Mouse (Mus musculus) thymus, postnatal 14 days (tissue): ENCODE measurements at regions not wholly inside any gene's neighbourhood (a gene's known extent, or its start where the extent isn't known, plus 50 kb on each side); places are given as distances from the start of the nearest gene placed in this dataset.

ENCODE experiments used
- DNase-seq: peaks from one replicate; pipeline ENCODE4 v3.0.0; 2021

- DNase-seq = no peak
These were observed 594.9 kb upstream of the Fam92a start for GRCm38 (mm10) chr4:12766763-12767162.

DNA sequence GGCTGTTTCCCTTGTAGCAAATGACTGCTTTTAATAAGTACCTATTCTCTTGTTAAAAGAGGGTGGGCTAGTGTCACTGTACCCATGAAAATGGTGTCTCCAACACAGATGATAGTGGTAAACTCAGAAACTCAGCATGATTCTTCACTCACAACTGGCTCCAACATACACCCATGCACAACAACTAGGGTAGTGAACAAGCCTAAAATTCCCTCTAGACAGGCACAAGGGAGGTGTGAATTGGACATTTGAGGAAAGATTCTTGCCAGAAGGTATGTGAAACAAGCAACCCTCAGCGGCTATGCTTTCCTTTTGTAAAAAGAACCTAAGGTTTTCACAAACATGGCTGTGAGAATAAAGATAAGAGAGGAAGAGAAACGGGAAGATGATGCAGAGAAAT, 579.0 kb upstream of the Fam92a start:
- DNase-seq = no peak

DNA sequence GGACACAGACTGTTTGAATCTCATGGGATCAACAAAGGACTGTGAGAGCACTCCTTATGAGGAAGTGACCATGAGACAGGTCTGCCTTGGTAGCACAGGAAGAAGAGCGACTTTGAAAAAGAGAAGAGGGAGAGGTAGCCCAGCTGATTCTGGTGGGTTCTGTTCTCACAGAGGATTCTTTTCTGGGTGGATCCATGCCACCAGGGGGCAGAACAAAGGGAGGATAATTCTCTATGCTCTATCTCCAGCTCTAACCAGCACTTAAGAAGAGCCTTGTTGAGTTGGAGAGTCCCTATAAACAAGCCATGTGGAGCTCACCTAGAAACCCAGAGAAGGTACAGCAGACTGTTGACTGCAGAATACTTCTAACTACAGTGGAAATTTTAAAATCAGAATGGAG, 578.1 kb upstream of the Fam92a start:
- no peak for DNase-seq

DNA sequence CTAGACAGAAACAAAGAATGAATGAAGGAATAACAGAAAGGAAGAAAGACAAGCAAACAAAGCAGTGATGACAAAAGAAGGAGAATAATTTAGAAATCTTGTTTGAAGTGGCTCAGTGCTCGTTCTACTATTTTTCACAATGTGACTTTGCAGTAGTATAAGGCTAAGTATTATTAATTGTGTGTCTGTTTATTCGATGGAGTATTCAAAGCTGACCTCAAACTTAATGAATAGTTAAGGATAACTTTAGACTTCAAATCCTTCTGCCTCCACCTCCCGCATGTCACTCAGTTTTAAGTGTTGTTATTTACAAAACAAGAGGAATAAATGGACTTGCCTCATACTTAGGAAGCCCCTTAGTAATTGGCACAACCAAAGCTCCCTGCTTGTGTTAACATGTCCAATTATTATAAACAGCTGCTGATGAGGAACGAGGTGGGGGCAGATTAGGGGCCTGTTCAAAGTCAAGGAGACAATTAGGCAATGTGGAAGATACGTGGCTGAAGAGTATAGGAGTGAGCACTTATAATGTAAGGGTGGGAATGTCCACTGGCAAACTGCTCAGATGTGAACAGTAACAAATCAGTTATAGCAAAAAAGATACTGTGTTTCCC, 572.0 kb upstream of the Fam92a start:
- DNase-seq = no peak

DNA sequence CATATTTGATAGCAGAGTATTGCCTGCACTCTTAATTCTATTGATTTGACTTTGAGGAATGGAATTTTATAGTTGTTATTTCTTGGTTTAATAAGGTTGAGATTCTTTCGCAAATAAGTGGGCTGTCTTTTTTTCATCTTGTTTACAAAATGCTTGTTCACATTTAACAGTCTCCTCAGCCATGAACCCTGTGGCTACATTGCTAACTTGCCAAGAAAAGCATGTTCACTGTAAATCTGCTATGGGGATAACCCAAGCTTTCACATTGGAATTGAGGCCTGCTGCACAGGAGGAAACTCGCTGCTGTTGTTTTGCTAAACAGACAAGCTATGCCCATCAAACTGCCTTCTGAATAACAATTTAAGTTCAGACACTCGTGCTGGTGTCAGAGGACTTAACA, 564.6 kb upstream of the Fam92a start:
- no peak for DNase-seq

DNA sequence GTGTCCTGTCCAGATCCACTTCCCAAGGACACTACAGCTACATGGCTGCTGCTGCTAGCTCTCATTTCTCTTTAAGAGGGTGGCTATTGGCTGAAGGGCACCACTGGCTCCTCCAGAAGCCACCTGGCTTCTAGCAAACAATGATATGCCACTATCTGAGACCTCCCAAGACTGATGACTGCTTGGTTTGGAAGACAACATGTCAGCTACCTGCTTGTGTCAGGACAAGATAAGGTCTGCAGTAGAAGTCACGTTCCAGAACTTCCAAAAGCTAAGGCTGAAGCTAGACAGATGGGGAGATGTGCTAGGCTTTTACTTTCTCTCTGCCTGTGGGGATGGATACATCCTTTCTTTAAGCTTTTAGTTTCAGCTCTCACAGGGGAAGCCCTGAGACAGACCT, 528.4 kb upstream of the Fam92a start:
- DNase-seq = no peak

- DNase-seq = no peak
These were observed 506.0 kb upstream of the Fam92a start for GRCm38 (mm10) chr4:12677814-12678213.

- no peak for DNase-seq
These were observed 499.6 kb upstream of the Fam92a start for GRCm38 (mm10) chr4:12671399-12671798.

- DNase-seq = no peak
These were observed 491.4 kb upstream of the Fam92a start for GRCm38 (mm10) chr4:12663176-12663575.

DNA sequence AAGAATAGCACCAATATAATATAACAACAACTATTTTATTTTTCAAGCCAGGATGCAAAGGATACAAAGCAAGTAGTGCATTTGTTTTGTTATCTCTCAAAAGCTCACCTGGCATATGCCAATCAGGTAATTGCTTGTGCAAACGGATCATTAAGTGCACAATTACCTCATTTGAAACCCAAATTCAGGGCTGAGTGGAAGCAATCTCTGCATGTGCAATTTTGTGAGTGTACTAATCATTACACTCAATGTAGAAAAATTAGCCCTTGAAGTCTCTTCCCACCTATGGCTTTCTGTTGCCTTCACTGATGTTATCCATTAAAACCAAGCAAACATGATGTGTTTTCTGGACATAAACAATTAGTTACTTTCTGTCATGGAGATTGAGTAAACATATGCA, 490.9 kb upstream of the Fam92a start:
- DNase-seq = no peak

GRCm38 (mm10) chr4:12659084-12659483, 487.3 kb upstream of the Fam92a start:
- DNase-seq = no peak

DNA sequence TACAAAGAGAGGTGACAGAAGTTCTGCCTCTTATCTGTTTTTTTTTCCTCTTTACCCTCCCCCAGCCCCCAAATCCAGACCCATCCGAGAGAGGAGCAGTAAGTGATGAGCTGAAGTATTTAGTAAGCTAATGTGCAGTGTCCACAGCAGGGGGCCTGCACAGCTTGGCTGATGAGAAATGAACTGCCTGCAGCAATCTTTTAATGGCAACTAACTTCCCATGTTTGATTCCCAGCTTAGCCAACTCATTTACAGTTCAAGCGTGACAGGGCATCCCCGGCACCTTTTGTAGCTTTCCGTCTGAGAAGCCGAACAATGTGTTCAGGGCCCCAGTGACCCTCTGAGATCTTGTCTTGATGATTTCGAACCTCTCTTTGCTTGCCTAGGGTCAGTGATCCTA, 486.8 kb upstream of the Fam92a start:
- DNase-seq = no peak

- DNase-seq = no peak
These were observed 486.0 kb upstream of the Fam92a start for GRCm38 (mm10) chr4:12657820-12658219.

- no peak for DNase-seq
These were observed 485.2 kb upstream of the Fam92a start for GRCm38 (mm10) chr4:12656924-12657603.

DNA sequence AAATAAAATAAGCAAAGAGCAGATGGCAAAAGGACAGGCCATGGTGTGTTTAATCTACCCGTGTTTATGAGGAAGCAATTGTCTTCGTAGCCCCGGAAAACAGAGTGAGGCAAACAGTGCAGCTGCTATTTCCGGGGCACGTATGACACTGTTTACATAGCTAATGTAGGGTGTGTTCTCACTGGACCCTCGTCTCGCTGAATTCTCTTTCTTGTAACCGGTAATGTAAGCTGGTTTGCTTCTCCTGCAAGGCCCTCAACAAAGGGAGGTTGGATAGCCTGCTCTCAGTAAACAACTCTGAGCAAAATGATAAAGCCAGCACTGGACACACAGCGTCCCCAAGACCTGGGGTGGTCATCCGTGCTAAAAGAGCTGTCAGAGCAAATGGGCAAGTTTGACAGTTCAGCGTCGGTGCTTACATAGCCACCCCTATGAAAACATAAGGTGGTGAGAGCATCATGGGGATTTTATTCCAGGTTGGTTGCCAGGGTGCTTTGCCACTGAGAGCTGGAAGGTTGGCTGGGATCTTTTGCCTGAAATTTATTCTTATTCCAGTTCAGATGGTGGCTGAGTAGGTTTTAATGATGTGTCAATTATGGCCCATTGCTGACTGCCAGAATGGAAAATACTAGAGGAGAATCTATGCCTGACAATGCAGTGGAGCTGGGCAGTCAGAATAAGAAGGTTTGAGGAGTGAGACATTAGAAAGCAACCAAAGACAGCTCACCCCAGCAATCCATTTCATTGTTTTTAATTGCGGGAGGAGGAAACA, 483.8 kb upstream of the Fam92a start:
- no peak for DNase-seq

GRCm38 (mm10) chr4:12654568-12655456, 483.0 kb upstream of the Fam92a start:
- no peak for DNase-seq

DNA sequence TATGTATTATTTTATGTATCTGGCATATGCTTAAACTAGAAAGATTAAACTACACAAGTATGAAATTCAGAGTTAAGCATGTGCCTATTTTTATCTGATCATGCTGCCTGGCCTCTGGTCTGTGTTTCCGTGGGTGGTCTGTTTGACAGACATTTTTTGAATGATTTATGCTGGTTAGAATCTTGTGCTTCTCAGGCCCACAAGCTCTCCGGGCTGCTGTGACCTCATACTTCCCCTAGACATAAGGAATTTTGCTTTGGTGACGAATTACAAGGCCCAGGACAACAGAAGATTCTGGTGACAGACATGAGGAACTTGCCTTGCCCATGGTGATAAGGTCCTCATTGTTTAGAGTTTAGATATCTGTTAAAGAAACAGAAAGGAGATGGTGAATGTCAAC, 475.9 kb upstream of the Fam92a start:
- no peak for DNase-seq

GRCm38 (mm10) chr4:12642525-12642928, 470.7 kb upstream of the Fam92a start:
- DNase-seq = no peak

DNA sequence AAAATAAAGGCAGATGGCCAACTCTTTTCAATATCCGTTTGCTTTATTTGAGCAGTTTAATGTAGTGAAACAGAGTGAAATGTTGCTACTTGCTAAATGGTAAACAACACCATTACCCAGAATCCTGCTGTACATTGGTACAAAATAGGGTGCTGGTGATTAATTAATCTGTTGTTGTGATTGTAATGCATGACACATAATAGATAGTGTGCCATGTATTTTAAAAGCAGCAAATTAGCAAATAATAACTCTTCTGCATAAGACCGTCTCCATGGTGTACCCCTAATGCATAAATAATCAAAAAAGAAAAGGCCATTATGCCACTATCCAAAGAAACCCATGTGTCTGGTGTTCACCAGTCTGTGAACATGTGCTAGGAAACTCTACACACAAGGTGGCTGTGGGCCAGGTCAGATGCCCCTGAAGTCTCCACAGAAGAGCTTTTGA, 457.6 kb upstream of the Fam92a start:
- DNase-seq = no peak

GRCm38 (mm10) chr4:12628702-12629374, 457.0 kb upstream of the Fam92a start:
- no peak for DNase-seq

DNA sequence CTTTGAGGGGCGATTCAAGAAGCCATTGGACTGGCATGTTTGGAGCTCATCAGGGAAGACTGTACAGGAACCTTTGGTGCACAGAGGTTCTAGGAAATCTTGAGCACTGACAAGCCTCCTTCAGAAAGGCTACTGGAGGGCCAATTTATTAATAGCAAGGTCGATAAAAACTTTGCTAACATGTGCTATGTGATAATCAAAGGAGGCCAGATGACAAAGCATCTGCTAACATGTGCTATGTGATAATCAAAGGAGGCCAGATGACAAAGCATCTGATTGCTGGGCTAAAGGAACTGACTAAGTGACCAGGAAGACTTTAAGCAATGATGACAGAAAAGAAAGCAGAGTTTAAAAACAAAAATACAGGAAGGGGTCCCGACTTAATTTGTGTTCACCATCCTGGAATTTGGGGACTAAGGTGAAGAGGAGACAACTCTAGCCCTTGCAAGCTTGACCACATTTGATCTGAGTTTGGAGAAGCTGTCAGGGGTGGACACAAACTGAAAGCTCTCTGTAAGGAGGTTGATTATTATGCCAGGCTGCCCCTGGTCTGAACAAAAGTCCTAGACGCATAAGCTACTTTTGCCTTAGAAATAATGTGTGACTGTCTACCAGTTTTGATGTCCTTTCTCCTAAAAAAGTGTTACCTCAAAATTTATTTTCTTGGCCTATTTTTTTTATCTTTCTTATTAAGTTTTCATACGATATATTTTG, 455.5 kb upstream of the Fam92a start:
- DNase-seq = no peak

DNA sequence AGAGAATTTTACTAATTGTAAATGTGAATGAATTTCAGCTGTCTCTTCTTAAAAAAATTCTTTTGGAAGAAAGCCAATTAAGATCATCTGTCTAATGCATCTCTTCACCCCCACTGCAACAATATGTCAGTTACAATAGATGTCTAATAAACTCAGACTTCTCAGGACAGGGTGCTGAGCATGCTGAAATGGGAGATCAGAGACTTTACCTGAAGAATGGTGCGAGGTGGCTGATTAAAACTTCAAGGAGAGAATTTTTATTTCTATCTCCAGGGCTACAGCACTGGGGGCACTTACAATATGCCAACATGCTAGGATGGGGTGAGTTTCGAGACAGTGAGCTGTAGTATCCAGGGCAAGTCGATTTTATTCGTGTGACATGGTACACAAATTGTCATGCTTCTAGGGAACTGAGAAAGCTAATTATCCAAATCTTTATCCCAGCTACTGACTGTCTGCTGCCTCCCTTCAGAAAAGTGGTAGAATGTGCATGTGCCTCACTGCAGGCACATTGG, 449.0 kb upstream of the Fam92a start:
- DNase-seq = no peak
